In genomic region chr6:101372982-101373381, GRCm38 (mm10) we compare ENCODE assay signal across 28 mouse cellular contexts. TPM values are rescaled to one million over a fixed set of nuclear protein-coding genes. Genes with fewer than 3 reads are reported as not detected.
DNase-seq lines count a peak whose midpoint lies in the region; ATAC-seq and TF ChIP-seq lines count a peak whose summit lies in the region.
"Had no signal": no experiment of that assay in that cellular context is flagged by ENCODE, and none has a peak within 500 bp of the region (broad histone marks: within the 10 kb centered on the region; RNA-seq: fewer than 3 reads in every experiment).

No protein-coding gene starts in this region.

- no peaks in the 10 kb centered on the region for H3K36me3 ChIP-seq in intestine, embryonic 15.5 days
- H3K36me3 ChIP-seq in stomach, embryonic 14.5 days (ENCODE audit: control insufficient read depth, insufficient read depth, low read length) = no peaks in the 10 kb centered on the region
- H3K36me3 ChIP-seq in stomach, postnatal 0 days (ENCODE audit: control insufficient read depth, insufficient read depth, low read length) = no peaks in the 10 kb centered on the region
- H3K36me3 ChIP-seq: G1E; hindbrain, embryonic 12.5 days; hindbrain, embryonic 15.5 days had no signal

- intact Hi-C loops in heart, postnatal 25 days (cut with DNase I) = no loop called here

- no peak for ATAC-seq in intestine, embryonic 15.5 days
- ATAC-seq in stomach, embryonic 14.5 days (ENCODE audit: insufficient number of reproducible peaks, insufficient read depth, low FRiP score, low read depth) = no peak
- peak; percentile 64 for ATAC-seq in stomach, postnatal 0 days (ENCODE audit: low FRiP score, low TSS enrichment)
- ATAC-seq: forebrain, embryonic 14.5 days; forebrain, postnatal 0 days; Patski had no signal

- TF ChIP-seq CTCF in stomach, postnatal 0 days (IDR thresholded peaks at IDR 0.05; ENCODE audit: low read depth) = no peak

- peak; percentile 76 for DNase-seq in heart, adult 11 months
- no peak for DNase-seq in heart, postnatal 25 days (ENCODE audit: low spot score)
- no peak for DNase-seq in stomach, postnatal 0 days (ENCODE audit: low spot score)
- DNase-seq in spleen, postnatal 36 days (ENCODE audit: low spot score in 2 of 2) = no peak
- no peak for DNase-seq in embryo, embryonic 11 days
- DNase-seq in kidney, postnatal 36 days = no peak
- DNase-seq: adrenal gland, postnatal 10 days; adrenal gland, postnatal 36 days; B cell, adult 2 months; cerebellum, adult 18-20 months; cerebellum, adult 9-10 months; cerebellum, postnatal 14 days; forebrain, postnatal 0 days; gastrocnemius, adult 2 months; gastrocnemius, postnatal 25 days; heart, adult 2 months; heart, postnatal 14 days had no signal

- H3K4me2 ChIP-seq in intestine, embryonic 15.5 days (replicated peaks) = peak overlapping the region; percentile 77; the same call in 1 of the 2 replicates
- peak overlapping the region; percentile 60 for H3K4me2 ChIP-seq in stomach, embryonic 14.5 days (replicated peaks; ENCODE audit: low read depth, low read length)
- 0 out of 2 replicates have a peak overlapping the region, but pooled peaks have one; percentile 34 for H3K4me2 ChIP-seq in stomach, postnatal 0 days (replicated peaks; ENCODE audit: low read depth)
- H3K4me2 ChIP-seq: hindbrain, embryonic 12.5 days; hindbrain, embryonic 15.5 days had no signal

- H3K9ac ChIP-seq in intestine, embryonic 15.5 days = no peak overlapping the region
- H3K9ac ChIP-seq in stomach, embryonic 14.5 days (replicated peaks; ENCODE audit: low read depth, low read length) = no peak overlapping the region
- no peak overlapping the region for H3K9ac ChIP-seq in stomach, postnatal 0 days (ENCODE audit: low read length)
- H3K9ac ChIP-seq: forebrain, postnatal 0 days; hindbrain, embryonic 12.5 days; hindbrain, embryonic 15.5 days had no signal

- no peak overlapping the region for H3K27ac ChIP-seq in intestine, embryonic 15.5 days
- peak overlapping the region; percentile 52 for H3K27ac ChIP-seq in stomach, embryonic 14.5 days (ENCODE audit: low read length)
- H3K27ac ChIP-seq in stomach, postnatal 0 days (replicated peaks) = peak overlapping the region; percentile 65; the same call in 1 of the 2 replicates
- H3K27ac ChIP-seq: heart, embryonic 10.5 days; hindbrain, embryonic 12.5 days; hindbrain, embryonic 15.5 days had no signal

- no peak for TF ChIP-seq EP300 in stomach, postnatal 0 days (optimal IDR thresholded peaks at IDR 0.05)

- no peaks in the 10 kb centered on the region for H3K27me3 ChIP-seq in intestine, embryonic 15.5 days (replicated peaks)
- H3K27me3 ChIP-seq in stomach, embryonic 14.5 days (ENCODE audit: control insufficient read depth, insufficient read depth, low read length) = no peaks in the 10 kb centered on the region
- H3K27me3 ChIP-seq in stomach, postnatal 0 days (ENCODE audit: control insufficient read depth, insufficient read depth, low read length) = no peaks in the 10 kb centered on the region
- H3K27me3 ChIP-seq: CH12.LX; heart, embryonic 13.5 days; Patski had no signal

- WGBS in intestine, embryonic 15.5 days = 76% methylated on average over 5 of the region's 5 CpGs
- WGBS in stomach, embryonic 14.5 days = 71% methylated on average over 5 of the region's 5 CpGs
- 71% methylated on average over 5 of the region's 5 CpGs for WGBS in stomach, postnatal 0 days

- no peaks in the 10 kb centered on the region for H3K9me3 ChIP-seq in intestine, embryonic 15.5 days
- H3K9me3 ChIP-seq in stomach, embryonic 14.5 days (ENCODE audit: control insufficient read depth, low read depth, low read length) = no peaks in the 10 kb centered on the region
- H3K9me3 ChIP-seq in stomach, postnatal 0 days (ENCODE audit: control insufficient read depth, low read length) = no peaks in the 10 kb centered on the region
- H3K9me3 ChIP-seq: heart, embryonic 10.5 days; heart, embryonic 13.5 days; hindbrain, embryonic 12.5 days; hindbrain, embryonic 15.5 days had no signal

- peaks cover 27% of the 10 kb centered on the region for H3K4me1 ChIP-seq in intestine, embryonic 15.5 days (replicated peaks)
- H3K4me1 ChIP-seq in stomach, embryonic 14.5 days (ENCODE audit: control insufficient read depth, insufficient read depth, low read length) = peaks cover 34% of the 10 kb centered on the region
- H3K4me1 ChIP-seq in stomach, postnatal 0 days (replicated peaks; ENCODE audit: control insufficient read depth, insufficient read depth) = no peaks in the 10 kb centered on the region; the same call in 1 of the 2 replicates

- no peak overlapping the region for H3K4me3 ChIP-seq in intestine, embryonic 15.5 days (replicated peaks)
- no peak overlapping the region for H3K4me3 ChIP-seq in stomach, embryonic 14.5 days (ENCODE audit: low read depth, low read length)
- H3K4me3 ChIP-seq in stomach, postnatal 0 days (ENCODE audit: low read depth, low read length) = no peak overlapping the region
- H3K4me3 ChIP-seq: heart, adult 2 months; heart, embryonic 10.5 days; heart, embryonic 13.5 days; hindbrain, embryonic 12.5 days; hindbrain, embryonic 15.5 days had no signal

RNA-seq across cellular contexts. Expression of gene Pdzrn3, which starts 4.7 kb away (rescaled TPM):
- total RNA-seq in heart, postnatal 25 days (2021) = 10 to 100 TPM; 28.6 to 35.5 TPM
- polyA plus RNA-seq in intestine, embryonic 15.5 days (2015; fragmentation: Nextera tagmentation; extraction: Ambion mirVana) = 10.3 and 10.4 TPM in 2 replicates
- polyA plus RNA-seq in stomach, embryonic 14.5 days (2014; fragmentation: Nextera tagmentation; extraction: Ambion mirVana) = 18.3 and 18.9 TPM in 2 replicates
- polyA plus RNA-seq in stomach, postnatal 0 days (2015; fragmentation: Nextera tagmentation; extraction: Ambion mirVana) = 5.1 and 6.1 TPM in 2 replicates
- total RNA-seq: CH12.LX; hematopoietic stem cell, adult 5-6 weeks had no signal
- polyA plus RNA-seq: G1E had no signal
